Mouse (Mus musculus): ENCODE results near the gene Nsg1. TPM values are rescaled to one million over a fixed set of nuclear protein-coding genes. Genes with fewer than 3 reads are reported as not detected.

The Nsg1 gene
- 1 to 10 TPM; 7.0 to 9.4 (median 8.0) TPM for total RNA-seq (2022)

- DNase-seq (ENCODE audit: low spot score), result no peak
These were observed at the start of gene Nsg1 for GRCm38 (mm10) chr5:38159634-38160413. TSS of gene Nsg1 (minus strand) at chr5:38159907.

GRCm38 (mm10) chr5:38208985-38209384, 49.3 kb upstream of the Nsg1 start:
- DNase-seq (ENCODE audit: low spot score), result no peak

- DNase-seq (ENCODE audit: low spot score), result no peak
These were observed 45.6 kb upstream of the Nsg1 start for GRCm38 (mm10) chr5:38205303-38205726.

GRCm38 (mm10) chr5:38199686-38200085, 40.0 kb upstream of the Nsg1 start:
- DNase-seq (ENCODE audit: low spot score), result no peak

GRCm38 (mm10) chr5:38197482-38197823, 37.7 kb upstream of the Nsg1 start:
- peak; percentile 82 for DNase-seq (ENCODE audit: low spot score)

- DNase-seq (ENCODE audit: low spot score), result no peak
These were observed 37.2 kb upstream of the Nsg1 start for GRCm38 (mm10) chr5:38196821-38197481.

- DNase-seq (ENCODE audit: low spot score), result no peak
These were observed 36.2 kb upstream of the Nsg1 start for GRCm38 (mm10) chr5:38195941-38196340.

- no peak for DNase-seq (ENCODE audit: low spot score)
These were observed 35.2 kb upstream of the Nsg1 start for GRCm38 (mm10) chr5:38194946-38195345.

- no peak for DNase-seq (ENCODE audit: low spot score)
These were observed 31.2 kb upstream of the Nsg1 start for GRCm38 (mm10) chr5:38190907-38191306.

- no peak for DNase-seq (ENCODE audit: low spot score)
These were observed 27.3 kb upstream of the Nsg1 start for GRCm38 (mm10) chr5:38187006-38187405.

- DNase-seq (ENCODE audit: low spot score), result no peak
These were observed 25.1 kb upstream of the Nsg1 start for GRCm38 (mm10) chr5:38184688-38185285.

- no peak for DNase-seq (ENCODE audit: low spot score)
These were observed 14.7 kb upstream of the Nsg1 start for GRCm38 (mm10) chr5:38174256-38174912.

GRCm38 (mm10) chr5:38173766-38174165, 14.1 kb upstream of the Nsg1 start:
- DNase-seq (ENCODE audit: low spot score), result no peak

- no peak for DNase-seq (ENCODE audit: low spot score)
These were observed 8.8 kb upstream of the Nsg1 start for GRCm38 (mm10) chr5:38168497-38168896.

- DNase-seq (ENCODE audit: low spot score), result peak; percentile 20
These were observed 617 bp downstream of the Nsg1 start for GRCm38 (mm10) chr5:38158947-38159633.

GRCm38 (mm10) chr5:38158501-38158946, 1.2 kb downstream of the Nsg1 start:
- DNase-seq (ENCODE audit: low spot score), result no peak

- DNase-seq (ENCODE audit: low spot score), result no peak
These were observed 2.2 kb downstream of the Nsg1 start for GRCm38 (mm10) chr5:38157481-38158020.

GRCm38 (mm10) chr5:38153636-38154035, 6.1 kb downstream of the Nsg1 start:
- no peak for DNase-seq (ENCODE audit: low spot score)

- DNase-seq (ENCODE audit: low spot score), result no peak
These were observed 7.3 kb downstream of the Nsg1 start for GRCm38 (mm10) chr5:38152201-38153108.

- no peak for DNase-seq (ENCODE audit: low spot score)
These were observed 8.4 kb downstream of the Nsg1 start for GRCm38 (mm10) chr5:38151264-38151663.
